13 mouse cellular contexts compared by ENCODE assay signal in genomic region chr10:74990584-74991322, GRCm38 (mm10). TPM values are rescaled to one million over a fixed set of nuclear protein-coding genes. Genes with fewer than 3 reads are reported as not detected.
DNase-seq lines count a peak whose midpoint lies in the region; ATAC-seq and TF ChIP-seq lines count a peak whose summit lies in the region.
"Had no signal": no experiment of that assay in that cellular context is flagged by ENCODE, and none has a peak within 500 bp of the region (broad histone marks: within the 10 kb centered on the region; RNA-seq: fewer than 3 reads in every experiment).

No protein-coding gene starts in this region.

- H3K4me2 ChIP-seq in hindbrain, embryonic 12.5 days (replicated peaks): no peak overlapping the region

- no peak overlapping the region; the same call in 1 of the 2 replicates for H3K9ac ChIP-seq in hindbrain, embryonic 12.5 days

- 0 out of 2 replicates have a peak, but pooled peaks cover 3% of the 10 kb centered on the region for H3K27me3 ChIP-seq in hindbrain, embryonic 12.5 days
- no peaks in the 10 kb centered on the region for H3K27me3 ChIP-seq in cerebellum, adult 2 months (ENCODE audit: control insufficient read depth, insufficient read depth, low read length)
- H3K27me3 ChIP-seq: Patski had no signal

- H3K4me1 ChIP-seq in hindbrain, embryonic 12.5 days: peaks cover 32% of the 10 kb centered on the region
- peaks cover 16% of the 10 kb centered on the region for H3K4me1 ChIP-seq in cerebellum, adult 2 months (ENCODE audit: control insufficient read depth, insufficient read depth, low read length)

- no peak overlapping the region for H3K4me3 ChIP-seq in hindbrain, embryonic 12.5 days
- no peak overlapping the region for H3K4me3 ChIP-seq in cerebellum, adult 2 months (replicated peaks; ENCODE audit: insufficient read depth, low read depth, low read length)

- no peak overlapping the region for H3K27ac ChIP-seq in hindbrain, embryonic 12.5 days
- H3K27ac ChIP-seq in cerebellum, adult 2 months (ENCODE audit: insufficient read depth, low read length): no peak overlapping the region

- peak; percentile 7 for DNase-seq in adrenal gland, postnatal 10 days
- DNase-seq in adrenal gland, postnatal 4 days (ENCODE audit: low spot score in 2 of 2): no peak
- DNase-seq in kidney, postnatal 10 days: peak; percentile 16
- no peak for DNase-seq in kidney, adult 18-20 months
- DNase-seq in lung, postnatal 25 days (ENCODE audit: low spot score): peak; percentile 50
- no peak for DNase-seq in cerebellum, adult 2 months
- DNase-seq in layer of hippocampus, postnatal 14 days (ENCODE audit: low spot score in 2 of 2): no peak
- DNase-seq: gastrocnemius, postnatal 10 days; kidney, postnatal 14 days; left cerebral cortex, postnatal 4 days had no signal

- no peak for TF ChIP-seq CTCF in cerebellum, adult 2 months (IDR thresholded peaks at IDR 0.05; ENCODE audit: borderline replicate concordance, insufficient read depth, low read depth, low read length)

- H3K36me3 ChIP-seq in hindbrain, embryonic 12.5 days: peaks cover 19% of the 10 kb centered on the region

- no peaks in the 10 kb centered on the region for H3K9me3 ChIP-seq in hindbrain, embryonic 12.5 days (replicated peaks)

- ATAC-seq in hindbrain, embryonic 12.5 days (ENCODE audit: low FRiP score): 0 out of 2 replicates have a peak, but pooled peaks have one; percentile 5
- ATAC-seq: Patski had no signal

- 45% methylated on average over 26 of the region's 26 CpGs for WGBS in hindbrain, embryonic 12.5 days
- WGBS in cerebellum, adult 2 months: 58% methylated on average over 26 of the region's 26 CpGs

- TF ChIP-seq POLR2A in cerebellum, adult 2 months (IDR thresholded peaks at IDR 0.05; ENCODE audit: borderline replicate concordance, insufficient read depth, low read length): no peak

RNA-seq across cellular contexts. Expression of gene Gnaz, which starts 23.8 kb away (rescaled TPM):
- total RNA-seq in adrenal gland, postnatal 10 days (2021): 1 to 10 TPM; 2.0 to 4.8 TPM
- total RNA-seq in adrenal gland, postnatal 4 days (2021): 10 to 100 TPM in 1 of 2 experiments, 1 to 10 TPM in 1; 7.2 to 10.8 TPM
- 26.5 and 27.9 TPM in 2 replicates for polyA plus RNA-seq in hindbrain, embryonic 12.5 days (2016; fragmentation: Nextera tagmentation; extraction: Ambion mirVana)
- 41.0 and 44.1 TPM in 2 replicates for polyA plus RNA-seq in cerebellum, adult 2 months (2012; rRNA removed)
- total RNA-seq in layer of hippocampus, postnatal 14 days (2021): 100 to 1,000 TPM; 122 TPM

RNA-seq across cellular contexts. Expression of gene Rsph14, which starts 41.6 kb away (rescaled TPM):
- under 1 TPM in 1 of 2 experiments, not detected in 1; 0.39 TPM for total RNA-seq in adrenal gland, postnatal 10 days (2021)
- total RNA-seq in adrenal gland, postnatal 4 days (2021): under 1 TPM; 0.25 to 0.34 TPM
- 0.57 and 0.67 TPM in 2 replicates for polyA plus RNA-seq in hindbrain, embryonic 12.5 days (2016; fragmentation: Nextera tagmentation; extraction: Ambion mirVana)
- 0.43 and 0.79 TPM in 2 replicates for polyA plus RNA-seq in cerebellum, adult 2 months (2012; rRNA removed)
- 1 to 10 TPM; 1.3 to 1.4 TPM for total RNA-seq in layer of hippocampus, postnatal 14 days (2021)
- total RNA-seq: gastrocnemius, postnatal 10 days; monocyte, adult 5-6 weeks had no signal
- polyA plus RNA-seq: Patski had no signal

RNA-seq across cellular contexts. Expression of gene Rab36, which starts 46.1 kb away (rescaled TPM):
- 10 to 100 TPM in 1 of 2 experiments, 1 to 10 TPM in 1; 7.1 to 12.5 TPM for total RNA-seq in adrenal gland, postnatal 10 days (2021)
- 10 to 100 TPM; 23.7 to 23.9 TPM for total RNA-seq in adrenal gland, postnatal 4 days (2021)
- polyA plus RNA-seq in hindbrain, embryonic 12.5 days (2016; fragmentation: Nextera tagmentation; extraction: Ambion mirVana): 12.3 and 13.3 TPM in 2 replicates
- polyA plus RNA-seq in cerebellum, adult 2 months (2012; rRNA removed): 20.4 and 21.2 TPM in 2 replicates
- 10 to 100 TPM; 28.8 to 30.6 TPM for total RNA-seq in layer of hippocampus, postnatal 14 days (2021)

Comparison
In these comparisons a context has a peak if more than half of its experiments do, and no peak if none do; other contexts are left out.
1. DNase-seq: peak in adrenal gland, postnatal 10 days (single experiment), kidney, postnatal 10 days (single experiment) and lung, postnatal 25 days (single experiment); none in adrenal gland, postnatal 4 days (0 of 2), kidney, adult 18-20 months (single experiment), cerebellum, adult 2 months (0 of 2) and layer of hippocampus, postnatal 14 days (0 of 2).
2. RNA of gene Gnaz, which starts 23.8 kb away (total RNA-seq): 122 TPM in layer of hippocampus, postnatal 14 days; 7.2 to 10.8 TPM in adrenal gland, postnatal 4 days and 2.0 to 4.8 TPM in adrenal gland, postnatal 10 days; every median in the first group is over 10 times any median in the second.